Mouse (Mus musculus): ENCODE results near the gene Gm20388. TPM values are rescaled to one million over a fixed set of nuclear protein-coding genes. Genes with fewer than 3 reads are reported as not detected.

The Gm20388 gene
- polyA plus RNA-seq, 1 experiment from 2014 or later: not detected

GRCm38 (mm10) chr8:120279418-120279817 lies 368.8 kb downstream of the Gm20388 start:
- no peak overlapping the region for H3K4me2 ChIP-seq (replicated peaks; ENCODE audit: low read depth)
- no peak for DNase-seq (ENCODE audit: low spot score)

GRCm38 (mm10) chr8:120281487-120281886 lies 370.8 kb downstream of the Gm20388 start:
- Histone ChIP-seq H3K4me1 (replicated peaks; ENCODE audit: control insufficient read depth, insufficient read depth) (peaks cover 25% of the 10 kb centered on the region), H3K9me3 (ENCODE audit: control insufficient read depth, low read length) (no peaks in the 10 kb centered on the region), H3K27ac (replicated peaks) (no peak overlapping the region), H3K4me2 (replicated peaks; ENCODE audit: low read depth) (no peak overlapping the region), H3K36me3 (ENCODE audit: control insufficient read depth, insufficient read depth, low read length) (no peaks in the 10 kb centered on the region), H3K9ac (ENCODE audit: low read length) (no peak overlapping the region), H3K27me3 (ENCODE audit: control insufficient read depth, insufficient read depth, low read length) (no peaks in the 10 kb centered on the region), H3K4me3 (ENCODE audit: low read depth, low read length) (no peak overlapping the region)
- WGBS: 24% methylated on average over 4 of the region's 4 CpGs
- ATAC-seq (ENCODE audit: low FRiP score, low TSS enrichment): peak; percentile 11; the same call in 1 of the 2 replicates
- peak; percentile 86 for DNase-seq (ENCODE audit: low spot score)
- TF ChIP-seq CTCF (IDR thresholded peaks at IDR 0.05; ENCODE audit: low read depth): peak; percentile 97
- no peak for TF ChIP-seq EP300 (optimal IDR thresholded peaks at IDR 0.05)

More at GRCm38 (mm10) chr8:120279418-120279817, 368.8 kb downstream of the Gm20388 start:
- Histone ChIP-seq H3K4me3 (ENCODE audit: low read depth, low read length) (no peak overlapping the region), H3K9ac (ENCODE audit: low read length) (no peak overlapping the region), H3K27me3 (ENCODE audit: control insufficient read depth, insufficient read depth, low read length) (no peaks in the 10 kb centered on the region), H3K4me1 (replicated peaks; ENCODE audit: control insufficient read depth, insufficient read depth) (peaks cover 23% of the 10 kb centered on the region), H3K9me3 (ENCODE audit: control insufficient read depth, low read length) (no peaks in the 10 kb centered on the region), H3K36me3 (ENCODE audit: control insufficient read depth, insufficient read depth, low read length) (no peaks in the 10 kb centered on the region), H3K27ac (replicated peaks) (no peak overlapping the region; the same call in 1 of the 2 replicates)
- ATAC-seq (ENCODE audit: low FRiP score, low TSS enrichment): no peak
- 71% methylated on average over 8 of the region's 8 CpGs for WGBS
- no peak for TF ChIP-seq CTCF (IDR thresholded peaks at IDR 0.05; ENCODE audit: low read depth)
- no peak for TF ChIP-seq EP300 (optimal IDR thresholded peaks at IDR 0.05)

GRCm38 (mm10) chr8:120282465-120282864 lies 371.8 kb downstream of the Gm20388 start:
- H3K4me2 ChIP-seq (replicated peaks; ENCODE audit: low read depth): no peak overlapping the region
- H3K9ac ChIP-seq (ENCODE audit: low read length): no peak overlapping the region
- H3K9me3 ChIP-seq (ENCODE audit: control insufficient read depth, low read length): no peaks in the 10 kb centered on the region
- H3K27me3 ChIP-seq (ENCODE audit: control insufficient read depth, insufficient read depth, low read length): no peaks in the 10 kb centered on the region
- DNase-seq (ENCODE audit: low spot score) (no peak), ATAC-seq (ENCODE audit: low FRiP score, low TSS enrichment) (no peak)
- no peak for TF ChIP-seq EP300 (optimal IDR thresholded peaks at IDR 0.05)
- no peak for TF ChIP-seq CTCF (IDR thresholded peaks at IDR 0.05; ENCODE audit: low read depth)
- 38% methylated on average over 5 of the region's 5 CpGs for WGBS
- H3K27ac ChIP-seq (replicated peaks): no peak overlapping the region
- H3K36me3 ChIP-seq (ENCODE audit: control insufficient read depth, insufficient read depth, low read length): no peaks in the 10 kb centered on the region
- H3K4me1 ChIP-seq (replicated peaks; ENCODE audit: control insufficient read depth, insufficient read depth): peaks cover 16% of the 10 kb centered on the region
- H3K4me3 ChIP-seq (ENCODE audit: low read depth, low read length): no peak overlapping the region

GRCm38 (mm10) chr8:120284265-120284664 lies 373.6 kb downstream of the Gm20388 start:
- Histone ChIP-seq H3K36me3 (ENCODE audit: control insufficient read depth, insufficient read depth, low read length) (no peaks in the 10 kb centered on the region), H3K27ac (replicated peaks) (peak overlapping the region; percentile 76), H3K4me3 (ENCODE audit: low read depth, low read length) (no peak overlapping the region), H3K9ac (ENCODE audit: low read length) (0 out of 2 replicates have a peak overlapping the region, but pooled peaks have one; percentile 14), H3K4me1 (replicated peaks; ENCODE audit: control insufficient read depth, insufficient read depth) (peaks cover 17% of the 10 kb centered on the region), H3K4me2 (replicated peaks; ENCODE audit: low read depth) (no peak overlapping the region), H3K9me3 (ENCODE audit: control insufficient read depth, low read length) (no peaks in the 10 kb centered on the region), H3K27me3 (ENCODE audit: control insufficient read depth, insufficient read depth, low read length) (no peaks in the 10 kb centered on the region)
- ATAC-seq (ENCODE audit: low FRiP score, low TSS enrichment): no peak
- TF ChIP-seq CTCF (IDR thresholded peaks at IDR 0.05; ENCODE audit: low read depth): no peak
- no peak for TF ChIP-seq EP300 (optimal IDR thresholded peaks at IDR 0.05)
- DNase-seq (ENCODE audit: low spot score): no peak
- 50% methylated on average over 9 of the region's 9 CpGs for WGBS

GRCm38 (mm10) chr8:120285033-120285432 lies 374.4 kb downstream of the Gm20388 start:
- WGBS: 7% methylated on average over 3 of the region's 3 CpGs
- peak; percentile 90 for ATAC-seq (ENCODE audit: low FRiP score, low TSS enrichment)
- Histone ChIP-seq H3K4me3 (ENCODE audit: low read depth, low read length) (no peak overlapping the region), H3K4me2 (replicated peaks; ENCODE audit: low read depth) (0 out of 2 replicates have a peak overlapping the region, but pooled peaks have one; percentile 5), H3K36me3 (ENCODE audit: control insufficient read depth, insufficient read depth, low read length) (no peaks in the 10 kb centered on the region), H3K4me1 (replicated peaks; ENCODE audit: control insufficient read depth, insufficient read depth) (peaks cover 17% of the 10 kb centered on the region), H3K9ac (ENCODE audit: low read length) (0 out of 2 replicates have a peak overlapping the region, but pooled peaks have one; percentile 14), H3K27me3 (ENCODE audit: control insufficient read depth, insufficient read depth, low read length) (no peaks in the 10 kb centered on the region), H3K9me3 (ENCODE audit: control insufficient read depth, low read length) (no peaks in the 10 kb centered on the region), H3K27ac (replicated peaks) (peak overlapping the region; percentile 76)
- peak; percentile 77 for DNase-seq (ENCODE audit: low spot score)
- no peak for TF ChIP-seq EP300 (optimal IDR thresholded peaks at IDR 0.05)
- no peak for TF ChIP-seq CTCF (IDR thresholded peaks at IDR 0.05; ENCODE audit: low read depth)

GRCm38 (mm10) chr8:120285878-120286277 lies 375.2 kb downstream of the Gm20388 start:
- no peak for ATAC-seq (ENCODE audit: low FRiP score, low TSS enrichment)
- Histone ChIP-seq H3K36me3 (ENCODE audit: control insufficient read depth, insufficient read depth, low read length) (no peaks in the 10 kb centered on the region), H3K9ac (ENCODE audit: low read length) (peak overlapping the region; percentile 23; the same call in 1 of the 2 replicates), H3K27ac (replicated peaks) (peak overlapping the region; percentile 76; the same call in 1 of the 2 replicates), H3K4me3 (ENCODE audit: low read depth, low read length) (no peak overlapping the region), H3K4me2 (replicated peaks; ENCODE audit: low read depth) (no peak overlapping the region), H3K27me3 (ENCODE audit: control insufficient read depth, insufficient read depth, low read length) (no peaks in the 10 kb centered on the region), H3K9me3 (ENCODE audit: control insufficient read depth, low read length) (no peaks in the 10 kb centered on the region), H3K4me1 (replicated peaks; ENCODE audit: control insufficient read depth, insufficient read depth) (peaks cover 17% of the 10 kb centered on the region)
- DNase-seq (ENCODE audit: low spot score): peak; percentile 52
- no peak for TF ChIP-seq CTCF (IDR thresholded peaks at IDR 0.05; ENCODE audit: low read depth)
- TF ChIP-seq EP300 (optimal IDR thresholded peaks at IDR 0.05): no peak
- 54% methylated on average over 9 of the region's 9 CpGs for WGBS
